Mouse (Mus musculus): ENCODE results near the gene Sugp1. TPM values are rescaled to one million over a fixed set of nuclear protein-coding genes. Genes with fewer than 3 reads are reported as not detected.
A peak's percentile ranks its signal among the peaks of the same experiment; 100 is the strongest.
"Not testable (repeated sequence)": the region's sequence is repeated elsewhere in the genome, so short reads cannot be mapped to it uniquely, and the experiment has no call there.

Gene Sugp1
- polyA plus RNA-seq, 1 experiment: 43.6 TPM

GRCm38 (mm10) chr8:70001176-70001891 lies 41.3 kb upstream of the Sugp1 start:
- peak; percentile 37 to 48 for DNase-seq

GRCm38 (mm10) chr8:70001892-70002191 lies 40.8 kb upstream of the Sugp1 start:
- WGBS: 46% methylated on average over 7 of the region's 7 CpGs
- not testable (repeated sequence) for H3K4me1 ChIP-seq (ENCODE audit: control insufficient read depth, insufficient read depth, low read length); H3K27ac ChIP-seq (ENCODE audit: insufficient read depth, low read length); DNase-seq; H3K27me3 ChIP-seq (ENCODE audit: control insufficient read depth, insufficient read depth, low read length); H3K4me3 ChIP-seq (replicated peaks; ENCODE audit: insufficient read depth, low read depth, low read length)

More at GRCm38 (mm10) chr8:70001176-70001891, 41.3 kb upstream of the Sugp1 start:
- Histone ChIP-seq H3K4me1 (ENCODE audit: control insufficient read depth, insufficient read depth, low read length) (peaks cover 2% of the 10 kb centered on the region; the same call in 1 of the 2 replicates), H3K27me3 (ENCODE audit: control insufficient read depth, insufficient read depth, low read length) (no peaks in the 10 kb centered on the region), H3K4me3 (replicated peaks; ENCODE audit: insufficient read depth, low read depth, low read length) (no peak overlapping the region), H3K27ac (ENCODE audit: insufficient read depth, low read length) (no peak overlapping the region)
- TF ChIP-seq POLR2A (IDR thresholded peaks at IDR 0.05; ENCODE audit: borderline replicate concordance, insufficient read depth, low read length) (no peak), CTCF (IDR thresholded peaks at IDR 0.05; ENCODE audit: borderline replicate concordance, insufficient read depth, low read depth, low read length) (peak; percentile 72)
- 10% methylated on average over 16 of the region's 16 CpGs for WGBS

- Histone ChIP-seq H3K4me3 (replicated peaks; ENCODE audit: insufficient read depth, low read depth, low read length) (no peak overlapping the region), H3K27me3 (ENCODE audit: control insufficient read depth, insufficient read depth, low read length) (no peaks in the 10 kb centered on the region), H3K27ac (ENCODE audit: insufficient read depth, low read length) (no peak overlapping the region), H3K4me1 (ENCODE audit: control insufficient read depth, insufficient read depth, low read length) (peaks cover 2% of the 10 kb centered on the region; the same call in 1 of the 2 replicates)
- no peak for TF ChIP-seq POLR2A (IDR thresholded peaks at IDR 0.05; ENCODE audit: borderline replicate concordance, insufficient read depth, low read length)
- TF ChIP-seq CTCF (IDR thresholded peaks at IDR 0.05; ENCODE audit: borderline replicate concordance, insufficient read depth, low read depth, low read length): no peak
- DNase-seq: no peak
- 71% methylated on average over 4 of the region's 4 CpGs for WGBS
Observed at GRCm38 (mm10) chr8:70003204-70003657, 39.4 kb upstream of the Sugp1 start.

- TF ChIP-seq POLR2A (IDR thresholded peaks at IDR 0.05; ENCODE audit: borderline replicate concordance, insufficient read depth, low read length): no peak
- no peak for TF ChIP-seq CTCF (IDR thresholded peaks at IDR 0.05; ENCODE audit: borderline replicate concordance, insufficient read depth, low read depth, low read length)
- H3K27me3 ChIP-seq (ENCODE audit: control insufficient read depth, insufficient read depth, low read length): no peaks in the 10 kb centered on the region
- DNase-seq: no peak
- H3K4me3 ChIP-seq (replicated peaks; ENCODE audit: insufficient read depth, low read depth, low read length): no peak overlapping the region
- H3K27ac ChIP-seq (ENCODE audit: insufficient read depth, low read length): no peak overlapping the region
- H3K4me1 ChIP-seq (ENCODE audit: control insufficient read depth, insufficient read depth, low read length): peaks cover 2% of the 10 kb centered on the region; the same call in 1 of the 2 replicates
Observed at GRCm38 (mm10) chr8:70004345-70004744, 38.3 kb upstream of the Sugp1 start.

- no peak for DNase-seq
- 56% methylated on average over 2 of the region's 2 CpGs for WGBS
Observed at GRCm38 (mm10) chr8:70005178-70005577, 37.4 kb upstream of the Sugp1 start.

GRCm38 (mm10) chr8:70010796-70011195 lies 31.8 kb upstream of the Sugp1 start:
- WGBS: 79% methylated on average over 14 of the region's 14 CpGs
- not testable (repeated sequence) for H3K27ac ChIP-seq (ENCODE audit: insufficient read depth, low read length); H3K4me1 ChIP-seq (ENCODE audit: control insufficient read depth, insufficient read depth, low read length); H3K4me3 ChIP-seq (replicated peaks; ENCODE audit: insufficient read depth, low read depth, low read length); DNase-seq; H3K27me3 ChIP-seq (ENCODE audit: control insufficient read depth, insufficient read depth, low read length)

More at GRCm38 (mm10) chr8:70005178-70005577, 37.4 kb upstream of the Sugp1 start:
- peaks cover 2% of the 10 kb centered on the region; the same call in 1 of the 2 replicates for H3K4me1 ChIP-seq (ENCODE audit: control insufficient read depth, insufficient read depth, low read length)
- no peak overlapping the region for H3K27ac ChIP-seq (ENCODE audit: insufficient read depth, low read length)
- TF ChIP-seq CTCF (IDR thresholded peaks at IDR 0.05; ENCODE audit: borderline replicate concordance, insufficient read depth, low read depth, low read length): no peak
- TF ChIP-seq POLR2A (IDR thresholded peaks at IDR 0.05; ENCODE audit: borderline replicate concordance, insufficient read depth, low read length): no peak
- H3K4me3 ChIP-seq (replicated peaks; ENCODE audit: insufficient read depth, low read depth, low read length): no peak overlapping the region
- no peaks in the 10 kb centered on the region for H3K27me3 ChIP-seq (ENCODE audit: control insufficient read depth, insufficient read depth, low read length)

- no peak for TF ChIP-seq CTCF (IDR thresholded peaks at IDR 0.05; ENCODE audit: borderline replicate concordance, insufficient read depth, low read depth, low read length)
- Histone ChIP-seq H3K4me3 (replicated peaks; ENCODE audit: insufficient read depth, low read depth, low read length) (no peak overlapping the region), H3K27me3 (ENCODE audit: control insufficient read depth, insufficient read depth, low read length) (no peaks in the 10 kb centered on the region), H3K27ac (ENCODE audit: insufficient read depth, low read length) (no peak overlapping the region), H3K4me1 (ENCODE audit: control insufficient read depth, insufficient read depth, low read length) (no peaks in the 10 kb centered on the region)
- peak in 1 of 2 experiments; percentile 10 for DNase-seq
- WGBS: 55% methylated on average over 3 of the region's 3 CpGs
Observed at GRCm38 (mm10) chr8:70012350-70012749, 30.3 kb upstream of the Sugp1 start.

- H3K4me1 ChIP-seq (ENCODE audit: control insufficient read depth, insufficient read depth, low read length): no peaks in the 10 kb centered on the region
- no peak overlapping the region for H3K27ac ChIP-seq (ENCODE audit: insufficient read depth, low read length)
- no peak for DNase-seq
- H3K4me3 ChIP-seq (replicated peaks; ENCODE audit: insufficient read depth, low read depth, low read length): no peak overlapping the region
- TF ChIP-seq POLR2A (IDR thresholded peaks at IDR 0.05; ENCODE audit: borderline replicate concordance, insufficient read depth, low read length): no peak
- no peak for TF ChIP-seq CTCF (IDR thresholded peaks at IDR 0.05; ENCODE audit: borderline replicate concordance, insufficient read depth, low read depth, low read length)
- no peaks in the 10 kb centered on the region for H3K27me3 ChIP-seq (ENCODE audit: control insufficient read depth, insufficient read depth, low read length)
- WGBS: 85% methylated on average over 1 of the region's 1 CpGs
Observed at GRCm38 (mm10) chr8:70012763-70013162, 29.9 kb upstream of the Sugp1 start.
